Mouse (Mus musculus): ENCODE results near the gene Tbc1d22a.

Tbc1d22a gene

DNA sequence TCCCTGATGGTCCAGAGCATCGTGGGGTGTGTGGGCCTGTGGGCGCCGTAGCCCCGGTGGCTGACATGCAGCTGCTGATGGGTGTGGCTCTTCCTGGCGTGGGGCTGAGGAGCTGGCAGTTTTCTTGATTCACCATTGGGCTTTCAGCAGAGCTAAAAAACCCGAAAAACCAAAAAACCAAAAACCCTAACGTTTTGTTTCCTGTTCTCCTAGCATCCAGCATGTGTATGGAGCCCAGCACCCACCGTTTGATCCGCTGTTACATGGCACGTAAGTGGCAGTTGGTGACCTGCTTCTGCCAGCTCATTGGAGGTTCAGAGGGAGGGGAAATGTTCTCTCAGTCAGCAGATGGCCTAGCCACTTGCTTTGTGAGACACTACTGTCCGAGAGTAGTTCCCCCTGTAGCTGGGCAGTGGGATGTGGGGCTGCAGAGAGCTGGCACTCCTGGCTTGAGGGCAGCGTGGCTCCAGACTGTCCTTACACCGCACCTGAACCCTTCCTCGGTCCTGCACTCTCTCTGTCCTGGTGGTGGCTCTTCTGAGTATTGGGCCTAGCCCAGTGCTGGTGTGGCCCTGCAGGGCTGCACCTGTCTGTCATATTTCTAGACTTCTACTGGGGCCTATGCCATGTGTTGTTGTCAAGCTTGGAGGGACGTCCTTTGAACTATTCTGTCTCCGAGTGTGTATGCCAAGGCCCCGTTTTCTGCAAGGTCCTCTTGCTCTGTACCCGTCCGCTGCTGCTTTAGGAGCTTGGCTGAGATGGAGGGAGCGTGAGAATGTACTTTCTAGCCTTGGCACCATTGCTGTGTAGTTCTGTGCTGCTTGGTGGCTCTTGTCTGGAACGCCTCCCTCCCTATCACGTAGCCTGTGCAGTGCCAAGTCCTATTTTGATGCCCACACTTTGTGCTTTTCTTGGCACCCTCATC lies 20.5 kb downstream of the Tbc1d22a start:
- no peak for DNase-seq (ENCODE audit: low read depth, low spot score)

DNA sequence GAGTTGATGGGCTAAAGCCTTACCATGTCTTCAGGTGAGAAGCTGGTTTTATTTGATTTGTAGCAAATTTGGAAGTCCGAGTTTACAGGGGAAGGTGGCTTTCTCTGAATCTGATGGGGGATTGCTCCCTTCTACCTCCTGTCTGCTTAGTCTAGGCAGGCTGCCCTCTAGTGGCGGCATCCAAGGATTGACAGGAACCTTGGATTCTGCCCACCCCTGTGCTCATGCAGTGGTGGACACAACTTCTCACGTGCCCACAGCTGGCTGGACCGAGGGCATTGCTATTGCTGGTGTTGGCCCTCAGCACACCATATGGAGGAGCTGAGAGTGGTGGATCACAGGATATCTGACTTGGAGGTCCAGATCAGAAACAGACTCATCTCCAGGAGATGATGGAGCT lies 22.0 kb downstream of the Tbc1d22a start:
- peak; percentile 77 for DNase-seq (ENCODE audit: low read depth, low spot score)

DNA sequence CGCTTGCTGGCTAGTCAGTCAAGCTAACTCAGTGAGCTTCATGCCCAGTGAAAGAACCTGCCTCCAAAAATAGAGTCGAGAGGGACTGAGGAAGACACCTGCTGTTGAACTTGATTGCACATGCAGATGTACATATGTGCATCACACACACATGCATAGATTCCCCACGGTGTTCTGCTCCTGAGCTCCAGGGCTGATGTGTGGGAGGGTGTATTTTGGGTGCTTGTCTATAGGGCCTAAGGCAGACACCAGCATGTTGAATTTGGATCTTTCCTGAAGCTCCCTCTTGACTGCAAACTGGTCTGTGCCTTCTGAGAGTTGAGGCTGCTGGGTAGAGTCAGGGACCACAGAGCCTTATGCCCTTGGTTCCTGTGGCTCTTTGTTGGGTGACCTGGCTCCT lies 23.8 kb downstream of the Tbc1d22a start:
- DNase-seq (ENCODE audit: low read depth, low spot score): no peak

DNA sequence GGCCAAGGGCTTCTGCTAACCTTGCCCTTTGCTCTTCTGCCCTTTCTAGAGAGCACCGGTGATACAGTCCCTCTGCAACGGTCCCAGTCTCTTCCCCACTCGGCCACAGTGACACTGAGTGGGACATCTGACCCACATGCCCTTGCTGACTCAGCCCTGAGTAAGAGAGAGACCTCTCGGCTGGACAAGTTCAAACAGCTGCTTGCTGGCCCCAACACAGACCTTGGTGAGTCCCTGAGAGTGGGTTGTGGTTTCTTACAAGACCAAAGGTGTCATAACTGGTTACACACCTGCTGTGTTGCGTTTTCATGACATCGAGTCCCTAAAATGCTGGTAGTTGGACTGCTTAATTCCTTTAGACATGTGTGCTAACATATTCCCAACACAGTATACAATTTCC lies 24.8 kb downstream of the Tbc1d22a start:
- DNase-seq (ENCODE audit: low read depth, low spot score): no peak

DNA sequence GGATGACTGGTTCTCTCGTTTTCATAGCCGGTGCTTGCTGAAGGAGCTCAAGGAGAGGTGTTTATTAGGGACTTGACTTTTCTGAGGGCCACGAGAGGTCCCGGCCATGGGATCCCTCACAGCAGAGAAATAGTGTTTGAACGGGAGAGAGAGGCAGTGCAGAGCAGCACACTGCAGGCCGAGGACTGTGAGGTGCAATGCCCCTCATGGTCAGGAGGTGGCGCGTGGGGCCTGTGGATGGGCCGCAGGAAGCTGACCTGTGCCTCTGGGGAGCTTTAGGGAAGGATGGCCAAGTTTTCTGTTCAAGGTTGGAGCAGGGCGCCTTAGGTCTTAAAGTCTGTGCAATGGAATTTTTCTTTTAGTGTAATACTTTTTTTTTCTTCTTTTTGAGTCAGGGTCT lies 25.5 kb downstream of the Tbc1d22a start:
- peak; percentile 58 for DNase-seq (ENCODE audit: low read depth, low spot score)

DNA sequence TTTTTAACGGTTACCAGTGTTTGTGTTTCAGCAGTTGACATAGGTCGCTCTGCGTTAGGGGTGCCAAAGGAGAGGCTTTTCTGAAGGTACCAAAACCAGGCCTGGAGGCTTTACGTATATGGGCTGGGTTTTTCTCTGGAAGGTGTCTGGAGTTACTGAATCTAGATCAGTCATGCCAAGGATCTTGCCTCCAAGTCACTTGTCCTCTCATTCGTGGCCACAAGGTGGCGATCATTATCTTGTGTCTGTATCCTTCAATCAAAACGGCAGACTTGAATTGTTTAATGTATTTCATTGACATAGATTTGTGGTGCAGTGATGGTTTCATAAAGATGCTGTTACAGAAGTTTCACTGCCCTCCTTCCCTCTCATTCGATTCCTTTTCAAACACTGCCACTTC lies 29.4 kb downstream of the Tbc1d22a start:
- peak; percentile 81 for DNase-seq (ENCODE audit: low read depth, low spot score)

DNA sequence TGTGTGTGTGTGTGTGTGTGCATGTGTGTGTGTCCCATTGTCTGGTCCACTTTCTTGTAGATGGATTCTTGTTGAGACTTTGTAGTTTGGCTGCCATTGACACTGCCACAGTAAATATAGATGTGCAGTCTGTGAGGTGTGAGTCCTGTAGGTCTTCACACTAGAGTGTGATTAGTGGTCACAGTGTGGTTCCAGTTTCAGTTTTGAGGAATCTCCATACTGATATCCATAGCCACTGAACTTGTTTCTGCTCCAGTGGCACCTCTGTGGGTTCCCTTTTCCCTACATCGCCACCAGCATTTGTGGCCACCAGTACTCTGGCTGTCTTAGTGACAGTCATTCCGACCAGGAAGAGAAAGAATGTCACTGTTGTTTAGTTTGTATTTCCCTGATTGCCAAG lies 30.1 kb downstream of the Tbc1d22a start:
- DNase-seq (ENCODE audit: low read depth, low spot score): no peak

DNA sequence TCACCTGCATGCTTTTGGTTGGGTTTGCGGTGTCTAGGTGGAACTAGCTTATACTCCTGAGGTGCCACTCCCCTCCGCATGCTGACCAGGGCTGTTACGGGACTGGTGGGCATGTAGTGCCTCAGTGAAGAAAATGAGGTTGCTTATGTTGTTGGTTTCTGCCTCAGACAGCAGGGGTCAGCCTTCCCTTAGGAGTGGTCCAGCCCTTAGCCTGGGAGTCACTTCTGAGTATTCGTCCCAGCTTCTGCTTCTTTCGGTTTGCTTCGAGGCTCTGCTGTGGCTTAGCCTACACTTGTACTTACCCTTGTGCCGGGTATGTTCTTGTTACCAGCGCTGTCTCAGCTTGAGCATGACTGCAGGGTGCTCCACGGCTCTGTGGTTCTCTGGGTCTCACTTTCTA lies 36.0 kb downstream of the Tbc1d22a start:
- DNase-seq (ENCODE audit: low read depth, low spot score): peak; percentile 75

DNA sequence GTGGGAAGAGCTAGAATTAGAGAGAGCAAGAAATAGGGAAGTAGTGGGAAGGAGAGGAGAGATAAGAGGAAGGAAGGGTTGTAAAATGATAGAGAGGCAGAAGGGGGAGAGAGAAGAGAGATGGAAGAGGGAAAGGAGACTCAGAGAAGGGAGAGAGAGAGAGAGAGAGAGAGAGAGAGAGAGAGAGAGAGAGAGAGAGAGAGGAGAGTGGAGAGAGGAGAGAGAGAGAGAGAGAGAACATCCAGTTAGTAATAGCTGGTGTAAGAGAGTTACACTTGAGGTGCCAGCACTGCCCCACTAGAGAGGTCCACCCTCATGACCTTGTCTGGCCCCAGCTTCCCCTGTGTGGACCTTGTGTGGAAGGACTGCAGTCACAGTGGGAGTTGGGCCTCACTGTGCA lies 37.9 kb downstream of the Tbc1d22a start:
- DNase-seq (ENCODE audit: low read depth, low spot score): no peak

DNA sequence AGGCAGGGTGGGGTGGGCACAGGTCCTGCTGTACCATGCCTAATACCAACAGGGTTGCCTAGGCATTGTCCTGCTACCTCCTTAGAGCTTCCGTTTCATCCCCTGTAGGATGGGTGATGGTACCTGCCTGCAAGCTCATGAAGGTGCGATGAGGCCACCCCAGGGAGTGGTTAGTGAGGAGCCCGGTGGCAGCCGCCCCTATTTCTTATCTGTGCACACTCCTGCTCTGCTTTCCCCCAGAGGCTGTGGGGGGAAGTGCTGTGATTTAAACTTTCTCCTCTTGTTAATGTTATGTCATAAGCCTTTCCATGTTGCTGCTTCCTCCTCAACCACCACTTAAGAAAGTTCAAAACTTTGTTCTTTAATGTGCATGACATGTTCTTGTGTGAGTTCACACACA lies 38.4 kb downstream of the Tbc1d22a start:
- peak; percentile 21 for DNase-seq (ENCODE audit: low read depth, low spot score)

DNA sequence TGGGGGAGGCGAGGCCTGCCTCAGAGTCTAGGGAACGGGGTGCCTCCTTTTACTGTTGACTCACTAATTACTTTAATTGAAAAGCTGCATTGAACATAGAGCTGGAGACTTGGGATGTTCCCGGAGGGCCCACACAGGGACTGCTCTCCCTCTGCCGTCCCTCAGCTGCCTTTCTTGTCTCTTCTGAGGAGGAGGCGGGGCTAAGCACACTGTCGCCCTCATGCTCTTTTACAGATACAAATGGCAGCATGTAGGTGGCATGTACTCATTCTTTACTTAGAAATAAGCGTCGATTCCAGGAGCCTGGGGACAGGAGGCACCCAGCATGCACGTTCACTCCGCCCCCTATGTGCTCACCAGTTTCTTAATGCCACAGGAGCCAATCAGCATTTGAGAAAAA lies 39.2 kb downstream of the Tbc1d22a start:
- DNase-seq (ENCODE audit: low read depth, low spot score): peak; percentile 26

DNA sequence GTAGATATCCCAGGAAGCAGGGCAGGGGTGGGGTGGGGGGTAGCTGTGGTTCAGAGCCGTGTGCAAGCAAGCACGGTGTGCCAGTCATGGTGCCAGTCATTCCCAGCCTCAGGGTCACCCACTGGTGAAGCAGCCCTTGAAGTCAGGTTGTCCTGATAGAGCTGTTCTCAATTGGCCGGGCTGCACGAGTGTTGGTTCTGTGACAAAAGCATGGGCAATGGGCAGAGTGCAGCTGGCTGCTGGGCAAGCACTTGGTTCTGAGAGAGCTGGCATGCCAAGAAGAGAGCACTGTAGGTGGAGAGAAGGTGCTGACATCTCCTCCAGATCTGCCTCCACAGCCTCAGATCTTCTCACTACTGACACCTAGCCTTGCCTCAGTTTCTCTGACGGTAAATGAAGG lies 41.9 kb downstream of the Tbc1d22a start:
- no peak for DNase-seq (ENCODE audit: low read depth, low spot score)

DNA sequence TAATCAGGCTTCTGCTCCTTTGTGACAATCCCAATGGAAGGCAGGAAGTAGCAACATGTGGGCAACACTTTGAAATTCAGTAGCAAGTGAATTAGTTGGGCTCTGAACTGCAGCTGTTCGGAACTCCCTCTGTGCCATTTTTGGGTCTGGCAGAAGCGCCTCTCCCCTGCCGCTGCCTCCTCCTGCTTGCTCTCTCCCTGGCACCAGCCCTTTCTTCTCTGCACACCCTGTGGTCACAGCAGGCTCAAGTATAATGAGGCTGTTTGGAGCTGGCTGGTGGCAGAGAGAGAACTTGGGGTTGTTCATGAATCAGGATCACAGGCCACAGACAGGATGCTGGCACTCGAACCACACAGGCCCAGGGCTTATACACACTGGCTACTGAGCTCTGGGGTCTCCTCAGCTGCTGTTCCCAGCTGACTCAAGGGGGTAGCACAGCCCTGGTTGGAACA lies 42.5 kb downstream of the Tbc1d22a start:
- DNase-seq (ENCODE audit: low read depth, low spot score): no peak

DNA sequence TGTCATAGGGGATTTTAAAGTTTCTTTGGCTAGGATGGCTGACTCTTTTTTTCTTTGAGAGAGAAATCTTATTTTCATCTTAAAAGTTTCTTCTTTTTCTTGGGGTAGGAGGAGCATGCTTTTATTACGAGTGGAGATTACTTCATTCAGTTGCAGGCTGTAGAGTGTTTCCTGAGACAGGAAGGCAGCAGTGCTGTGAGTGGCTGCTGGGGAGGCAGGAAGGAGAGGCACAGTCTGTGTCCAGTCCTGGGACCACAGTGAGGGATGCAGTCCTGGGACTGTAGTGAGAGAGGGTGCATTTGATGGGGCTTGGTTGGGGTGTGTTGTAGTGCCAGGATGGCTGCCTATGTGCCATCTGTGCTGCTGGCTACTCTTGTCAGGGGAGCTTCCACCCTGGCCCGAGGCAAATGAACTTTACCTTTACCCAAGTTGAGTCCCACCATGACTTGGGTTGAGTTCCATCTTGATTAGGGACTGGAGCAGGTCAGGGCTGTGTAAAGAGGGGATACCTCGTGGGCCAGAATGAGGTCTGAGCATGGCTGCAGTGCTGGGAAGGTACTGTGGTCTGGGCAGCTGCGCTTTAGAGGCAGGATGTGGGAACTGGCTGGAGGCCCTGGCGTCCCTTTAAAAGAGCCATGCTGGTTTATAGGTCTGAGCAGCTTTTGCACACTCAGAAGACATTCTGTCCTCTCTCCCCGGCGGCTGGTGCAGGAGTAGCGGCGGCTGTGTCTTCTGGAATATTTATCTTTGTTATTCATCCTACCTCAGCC lies 43.8 kb downstream of the Tbc1d22a start:
- DNase-seq (ENCODE audit: low read depth, low spot score): no peak

DNA sequence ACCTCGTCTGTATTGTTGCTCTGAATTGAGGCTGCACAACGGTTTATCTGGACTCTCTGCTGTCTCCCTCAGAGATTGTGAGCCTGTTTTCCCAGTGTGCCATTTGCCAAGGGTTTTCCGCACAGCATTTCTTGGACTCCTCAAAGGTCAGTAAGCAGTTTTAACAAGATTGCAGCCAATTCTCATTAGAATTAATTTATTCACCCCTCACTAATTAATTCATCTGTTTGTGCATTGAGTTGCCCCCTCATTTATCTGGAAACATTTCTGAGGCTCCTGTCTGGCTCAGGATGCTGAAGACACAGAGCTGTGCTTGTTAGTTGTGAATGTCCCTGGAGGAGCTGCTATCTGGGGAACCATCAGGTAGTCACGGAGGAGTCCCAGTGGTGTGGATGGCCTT lies 45.0 kb downstream of the Tbc1d22a start:
- no peak for DNase-seq (ENCODE audit: low read depth, low spot score)

DNA sequence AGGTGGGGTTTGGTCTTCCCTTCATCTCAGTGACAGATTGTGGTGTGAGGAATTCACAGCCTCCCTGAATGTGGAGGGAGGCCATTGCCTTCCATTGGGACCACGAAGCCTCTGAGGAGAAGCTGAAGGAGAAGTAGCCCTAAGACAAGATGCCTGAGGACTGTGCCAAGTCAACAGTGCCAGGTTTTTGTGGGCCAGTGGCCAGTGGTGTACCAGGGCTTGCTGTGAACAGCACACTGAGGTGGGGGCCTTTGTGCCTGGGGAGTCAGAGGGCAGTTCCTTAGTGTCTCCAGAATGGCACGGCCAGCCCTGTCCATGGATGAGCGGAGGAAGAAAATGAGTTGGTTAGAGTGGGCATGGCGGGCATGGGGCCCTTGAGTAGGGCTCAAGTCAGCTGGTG lies 45.9 kb downstream of the Tbc1d22a start:
- DNase-seq (ENCODE audit: low read depth, low spot score): no peak

DNA sequence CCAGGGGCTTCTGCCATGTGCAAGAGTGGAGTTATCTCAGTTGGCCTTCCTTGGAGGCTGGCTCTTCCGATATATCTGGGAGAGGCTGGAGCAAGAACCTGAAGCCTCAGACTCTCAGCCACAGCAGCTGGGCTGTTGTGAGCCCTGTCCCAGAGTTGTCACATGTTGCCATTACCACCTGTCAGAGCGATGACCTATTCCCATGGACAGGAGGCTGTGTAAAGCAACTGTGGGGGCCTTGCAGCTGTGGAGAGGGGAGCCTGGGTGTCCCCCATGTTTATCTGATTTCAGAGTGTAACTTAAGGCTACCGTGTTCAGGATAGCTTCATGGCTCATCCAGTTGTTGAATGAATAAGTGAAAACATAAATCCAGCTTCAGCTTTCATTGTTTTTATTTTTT lies 50.1 kb downstream of the Tbc1d22a start:
- DNase-seq (ENCODE audit: low read depth, low spot score): no peak

DNA sequence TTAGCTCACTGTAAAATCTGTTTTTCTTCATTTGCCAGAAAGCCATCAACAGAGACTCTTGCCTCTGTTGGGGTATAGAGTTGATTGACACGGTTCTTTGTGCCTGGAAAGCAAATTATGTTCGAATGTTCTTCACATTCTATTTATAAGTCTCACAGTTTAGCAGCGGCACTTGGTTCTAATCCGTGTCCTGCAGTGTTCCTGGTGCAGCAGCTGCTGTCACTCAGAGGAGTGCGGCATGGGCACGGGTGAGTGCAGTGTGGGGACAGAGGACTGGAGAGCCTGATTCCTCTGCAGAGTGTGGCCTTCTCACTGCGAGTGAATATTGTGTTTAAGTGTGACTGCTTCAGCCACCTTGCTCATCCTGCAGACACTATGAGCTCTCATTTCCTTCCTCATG lies 50.5 kb downstream of the Tbc1d22a start:
- DNase-seq (ENCODE audit: low read depth, low spot score): no peak

DNA sequence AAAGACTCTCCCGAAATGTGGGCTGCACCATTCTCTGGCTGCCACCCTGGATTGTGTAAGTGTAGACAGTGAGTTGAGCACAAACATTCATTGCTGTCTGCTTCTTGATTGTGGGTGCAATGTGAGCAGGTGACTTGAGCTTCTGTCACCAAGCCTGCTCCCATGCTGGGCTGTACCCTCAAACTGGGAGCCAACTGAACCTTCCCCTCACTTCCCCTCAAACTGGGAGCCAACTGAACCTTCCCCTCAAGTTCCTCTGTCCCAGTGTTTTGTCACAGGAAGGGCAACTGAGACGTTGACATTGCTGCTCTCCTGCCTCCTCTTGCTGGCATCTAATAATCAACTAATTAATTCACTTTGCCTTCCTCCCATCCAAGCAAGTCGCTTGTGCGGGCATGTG lies 52.7 kb downstream of the Tbc1d22a start:
- DNase-seq (ENCODE audit: low read depth, low spot score): no peak

DNA sequence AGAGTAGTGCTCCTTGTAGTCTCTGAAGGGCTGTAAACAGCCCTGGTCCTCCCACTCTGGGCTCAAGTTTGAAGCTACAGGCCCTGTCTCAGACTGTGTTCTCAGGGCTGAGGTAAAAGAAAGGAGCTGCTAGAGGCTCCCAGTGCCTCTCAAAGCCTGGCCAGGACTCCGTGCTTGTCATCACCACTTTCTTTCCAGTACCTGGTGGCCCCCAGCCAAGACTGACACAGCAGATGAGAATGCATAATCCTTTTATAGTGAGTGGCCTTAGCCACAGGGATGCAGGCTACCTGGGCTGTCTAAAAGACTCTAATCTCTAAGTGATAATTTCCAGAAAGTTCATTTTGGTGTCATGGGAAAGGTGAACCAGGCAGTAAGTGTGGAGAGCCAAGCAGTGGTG lies 54.3 kb downstream of the Tbc1d22a start:
- no peak for DNase-seq (ENCODE audit: low read depth, low spot score)

DNA sequence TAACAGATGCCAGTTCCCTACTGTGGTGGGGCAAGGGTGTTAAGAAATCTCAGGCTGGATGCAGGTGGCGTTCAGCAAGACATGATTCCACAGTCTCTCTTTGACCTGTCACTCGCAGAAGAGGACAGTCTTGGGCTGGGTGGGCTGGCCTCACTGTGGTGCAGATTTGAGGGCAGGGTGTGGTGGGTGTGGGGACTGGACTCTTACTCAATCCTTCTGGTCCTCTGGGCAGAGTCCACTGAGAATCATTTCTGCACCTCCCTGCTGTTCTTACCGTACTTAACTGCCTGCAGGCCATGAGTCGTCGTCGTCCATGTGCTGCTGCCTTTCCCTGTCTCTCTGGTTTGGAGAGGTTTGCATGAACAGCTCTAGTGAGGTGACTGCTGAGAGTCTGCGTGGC lies 61.5 kb downstream of the Tbc1d22a start:
- no peak for DNase-seq (ENCODE audit: low read depth, low spot score)

DNA sequence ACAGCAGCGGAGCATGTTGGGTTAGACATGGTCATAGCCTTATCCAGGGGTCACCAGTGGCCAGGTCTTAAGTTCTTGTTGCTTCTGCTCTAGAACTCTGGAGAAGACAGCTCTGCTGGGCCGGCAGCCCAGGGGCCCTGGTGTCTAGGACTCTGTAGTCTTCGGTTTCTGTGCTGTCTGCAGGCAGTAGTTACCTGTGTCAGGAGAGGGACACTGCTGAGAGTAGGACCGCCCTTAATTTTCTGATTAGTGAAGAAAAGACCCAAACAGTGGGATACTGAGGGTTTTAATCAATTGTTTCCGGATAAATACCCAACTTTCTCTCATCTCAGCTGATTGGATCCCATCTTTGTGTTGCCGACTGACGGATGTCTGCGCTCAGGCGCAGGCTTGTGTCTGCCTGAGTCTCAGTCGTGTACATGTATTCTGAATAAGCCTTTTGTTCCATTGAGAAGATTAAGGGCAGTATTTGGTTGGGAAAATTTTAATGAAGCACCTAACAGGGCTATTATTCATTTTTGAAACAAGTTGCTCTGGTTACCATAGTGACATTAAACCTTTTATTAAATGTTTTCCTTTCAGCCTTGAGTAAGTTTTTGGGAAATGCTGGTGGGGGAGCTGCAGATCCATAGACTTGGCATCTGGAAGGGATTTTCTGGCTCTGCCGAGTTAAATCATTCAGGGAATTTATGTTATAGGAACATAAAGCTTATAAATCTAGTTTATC lies 62.4 kb downstream of the Tbc1d22a start:
- no peak for DNase-seq (ENCODE audit: low read depth, low spot score)
